Mouse (Mus musculus): ENCODE results near the gene Poc1b. TPM values are rescaled to one million over a fixed set of nuclear protein-coding genes. Genes with fewer than 3 reads are reported as not detected.

Gene Poc1b
- polyA plus RNA-seq, 2 experiments, result 23.4 to 25.3 TPM

- ATAC-seq (ENCODE audit: low FRiP score, low read depth) (no peak), DNase-seq (ENCODE audit: low spot score) (peak; percentile 44)
- Histone ChIP-seq H3K4me1 (ENCODE audit: control insufficient read depth, insufficient read depth, low read length) (peaks cover 23% of the 10 kb centered on the region; the same call in 1 of the 2 replicates), H3K27me3 (ENCODE audit: control insufficient read depth, insufficient read depth, low read length) (no peaks in the 10 kb centered on the region), H3K9me3 (ENCODE audit: control insufficient read depth, low read length) (no peaks in the 10 kb centered on the region), H3K36me3 (ENCODE audit: control insufficient read depth, insufficient read depth, low read length) (no peaks in the 10 kb centered on the region), H3K9ac (ENCODE audit: low read depth, low read length, severe bottlenecking) (no peak overlapping the region), H3K4me3 (replicated peaks; ENCODE audit: low read length) (no peak overlapping the region), H3K4me2 (replicated peaks; ENCODE audit: low read depth, low read length, severe bottlenecking) (no peak overlapping the region), H3K27ac (replicated peaks; ENCODE audit: low read depth, low read length) (peak overlapping the region; percentile 28; the same call in 1 of the 2 replicates)
- TF ChIP-seq POLR2A (IDR thresholded peaks at IDR 0.05; ENCODE audit: borderline replicate concordance, extremely low read depth, insufficient read depth, insufficient read length), result no peak
- WGBS, result 41% methylated on average over 16 of the region's 16 CpGs
Observed at GRCm38 (mm10) chr10:99241829-99242711, 135.2 kb downstream of the Poc1b start.

DNA sequence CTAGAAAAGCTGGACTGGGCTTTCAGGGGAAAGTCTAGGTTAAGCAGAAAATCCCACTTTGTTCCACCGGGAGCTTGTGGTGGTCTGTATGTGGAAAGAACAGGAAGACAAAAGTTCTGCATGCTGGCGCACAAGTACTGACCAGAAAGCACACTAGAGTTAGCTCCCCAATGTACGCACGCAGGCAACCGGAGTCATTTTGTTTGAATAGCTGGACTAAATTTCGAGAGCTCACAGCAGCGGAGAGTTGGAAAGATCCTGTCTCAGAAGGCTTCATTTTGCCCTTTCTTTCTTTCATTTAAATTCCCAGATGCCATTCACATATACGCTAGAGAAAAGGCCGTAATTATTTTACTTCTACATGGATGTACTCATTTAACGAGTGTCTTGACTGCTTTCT lies 135.9 kb downstream of the Poc1b start:
- no peak for TF ChIP-seq POLR2A (IDR thresholded peaks at IDR 0.05; ENCODE audit: borderline replicate concordance, extremely low read depth, insufficient read depth, insufficient read length)

DNA sequence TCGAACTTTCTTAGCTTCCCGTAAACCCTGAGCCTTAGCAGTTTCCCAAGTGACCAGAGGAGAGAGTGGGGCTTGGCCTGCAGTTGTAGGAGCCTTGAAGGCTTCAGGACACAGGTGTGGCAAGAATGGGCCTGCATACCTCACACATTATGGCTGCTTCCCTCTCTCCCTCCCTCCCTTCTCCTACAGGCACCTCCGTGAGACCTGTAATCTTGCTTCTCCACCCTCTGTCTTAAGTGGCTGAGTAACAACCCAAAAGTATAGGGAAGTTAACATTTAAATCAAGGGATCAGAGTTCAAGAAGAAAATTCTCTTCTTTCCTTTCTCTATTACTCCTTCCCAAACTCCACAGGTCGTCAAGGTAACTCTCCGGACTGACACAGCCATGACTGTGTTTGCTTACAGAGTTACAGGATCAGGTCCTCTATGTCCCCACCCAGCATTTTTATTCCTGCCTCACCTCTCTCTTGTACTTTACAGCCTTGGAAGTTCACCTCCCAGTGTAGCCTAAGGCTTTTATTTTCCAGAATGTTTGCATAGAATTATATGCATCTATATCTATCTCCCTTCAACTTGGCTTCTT lies 137.2 kb downstream of the Poc1b start:
- peaks cover 20% of the 10 kb centered on the region; the same call in 1 of the 2 replicates for H3K4me1 ChIP-seq (ENCODE audit: control insufficient read depth, insufficient read depth, low read length)
- WGBS, result 32% methylated on average over 5 of the region's 5 CpGs
- ATAC-seq (ENCODE audit: low FRiP score, low read depth), result no peak

More for the DNA sequence above, 135.9 kb downstream of the Poc1b start:
- Histone ChIP-seq H3K36me3 (ENCODE audit: control insufficient read depth, insufficient read depth, low read length) (no peaks in the 10 kb centered on the region), H3K4me1 (ENCODE audit: control insufficient read depth, insufficient read depth, low read length) (peaks cover 20% of the 10 kb centered on the region; the same call in 1 of the 2 replicates), H3K4me2 (replicated peaks; ENCODE audit: low read depth, low read length, severe bottlenecking) (no peak overlapping the region), H3K27ac (replicated peaks; ENCODE audit: low read depth, low read length) (no peak overlapping the region; the same call in 1 of the 2 replicates), H3K27me3 (ENCODE audit: control insufficient read depth, insufficient read depth, low read length) (no peaks in the 10 kb centered on the region), H3K4me3 (replicated peaks; ENCODE audit: low read length) (no peak overlapping the region), H3K9me3 (ENCODE audit: control insufficient read depth, low read length) (no peaks in the 10 kb centered on the region), H3K9ac (ENCODE audit: low read depth, low read length, severe bottlenecking) (no peak overlapping the region)
- WGBS, result 57% methylated on average over 10 of the region's 10 CpGs
- no peak for ATAC-seq (ENCODE audit: low FRiP score, low read depth)
- DNase-seq (ENCODE audit: low spot score), result no peak

DNA sequence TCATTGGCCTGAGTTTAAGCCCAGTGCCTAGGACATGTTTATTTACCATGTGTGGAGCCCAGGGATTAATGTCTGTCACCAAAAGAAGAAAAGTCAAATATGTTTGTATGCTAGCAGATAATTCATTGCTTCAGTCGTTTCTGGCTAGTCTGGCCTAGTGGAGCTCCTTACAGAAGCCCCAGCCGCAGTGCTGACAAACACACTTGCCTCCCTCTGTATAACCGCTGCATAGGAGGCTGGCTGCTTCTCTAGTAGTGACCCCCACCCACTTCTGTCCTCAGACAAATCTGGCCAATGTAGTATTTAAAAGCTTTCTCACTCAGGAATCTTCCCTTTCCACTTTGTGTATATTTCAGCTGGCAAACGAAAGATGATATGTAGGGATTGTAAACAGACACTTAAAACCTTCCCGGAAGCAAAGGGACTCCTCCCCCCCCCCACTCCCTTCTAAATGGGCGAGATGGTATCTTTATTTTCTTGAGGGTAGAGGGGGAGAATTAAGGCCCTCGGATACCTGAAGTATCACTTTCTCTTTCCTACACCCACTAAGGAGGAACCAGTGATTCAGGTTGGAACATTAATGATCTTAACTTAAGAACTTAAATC lies 137.9 kb downstream of the Poc1b start:
- Histone ChIP-seq H3K36me3 (ENCODE audit: control insufficient read depth, insufficient read depth, low read length) (no peaks in the 10 kb centered on the region), H3K9ac (ENCODE audit: low read depth, low read length, severe bottlenecking) (no peak overlapping the region), H3K27me3 (ENCODE audit: control insufficient read depth, insufficient read depth, low read length) (no peaks in the 10 kb centered on the region), H3K27ac (replicated peaks; ENCODE audit: low read depth, low read length) (no peak overlapping the region), H3K9me3 (ENCODE audit: control insufficient read depth, low read length) (no peaks in the 10 kb centered on the region), H3K4me1 (ENCODE audit: control insufficient read depth, insufficient read depth, low read length) (peaks cover 16% of the 10 kb centered on the region; the same call in 1 of the 2 replicates), H3K4me2 (replicated peaks; ENCODE audit: low read depth, low read length, severe bottlenecking) (no peak overlapping the region), H3K4me3 (replicated peaks; ENCODE audit: low read length) (no peak overlapping the region)
- no peak for DNase-seq (ENCODE audit: low spot score)
- 41% methylated on average over 7 of the region's 7 CpGs for WGBS
- ATAC-seq (ENCODE audit: low FRiP score, low read depth), result no peak
- TF ChIP-seq POLR2A (IDR thresholded peaks at IDR 0.05; ENCODE audit: borderline replicate concordance, extremely low read depth, insufficient read depth, insufficient read length), result no peak

More for the DNA sequence above, 137.2 kb downstream of the Poc1b start:
- Histone ChIP-seq H3K27ac (replicated peaks; ENCODE audit: low read depth, low read length) (no peak overlapping the region), H3K27me3 (ENCODE audit: control insufficient read depth, insufficient read depth, low read length) (no peaks in the 10 kb centered on the region), H3K9me3 (ENCODE audit: control insufficient read depth, low read length) (no peaks in the 10 kb centered on the region), H3K36me3 (ENCODE audit: control insufficient read depth, insufficient read depth, low read length) (no peaks in the 10 kb centered on the region), H3K4me2 (replicated peaks; ENCODE audit: low read depth, low read length, severe bottlenecking) (no peak overlapping the region), H3K9ac (ENCODE audit: low read depth, low read length, severe bottlenecking) (no peak overlapping the region), H3K4me3 (replicated peaks; ENCODE audit: low read length) (no peak overlapping the region)
- no peak for TF ChIP-seq POLR2A (IDR thresholded peaks at IDR 0.05; ENCODE audit: borderline replicate concordance, extremely low read depth, insufficient read depth, insufficient read length)
- no peak for DNase-seq (ENCODE audit: low spot score)

DNA sequence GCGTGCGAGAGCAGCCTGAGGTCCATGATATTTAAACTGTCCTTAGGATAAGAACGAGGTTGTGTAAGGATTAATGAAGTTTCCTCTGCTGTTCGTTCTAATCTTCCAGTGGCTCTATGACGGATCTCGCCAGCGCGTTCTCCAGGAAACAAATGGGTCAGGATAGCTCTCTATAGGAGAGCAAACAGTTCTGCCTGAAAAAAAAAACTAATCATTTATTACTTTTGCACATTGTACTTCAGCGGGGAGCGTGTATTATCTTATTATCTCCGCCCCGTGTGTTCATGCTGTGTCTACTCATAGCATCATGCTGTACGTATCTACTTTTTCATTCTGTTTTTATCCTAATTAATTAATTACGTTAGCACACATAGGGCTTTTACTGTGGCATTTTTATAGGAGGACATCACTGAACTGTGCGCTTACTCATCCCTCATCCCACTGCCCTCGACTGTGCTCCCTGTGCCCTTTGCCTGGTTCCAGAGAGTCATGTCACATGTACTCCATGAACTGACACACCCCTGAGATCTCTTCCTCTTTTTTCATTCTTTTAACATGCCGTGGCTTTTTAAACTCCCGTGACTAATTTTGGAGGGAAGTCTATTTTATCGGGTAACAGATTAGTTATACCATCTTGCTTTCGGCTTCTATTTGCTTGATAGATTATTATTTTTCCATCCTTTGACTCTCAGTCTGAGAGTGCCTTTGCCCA lies 140.1 kb downstream of the Poc1b start:
- no peak overlapping the region for H3K27ac ChIP-seq (replicated peaks; ENCODE audit: low read depth, low read length)
- no peak overlapping the region for H3K4me2 ChIP-seq (replicated peaks; ENCODE audit: low read depth, low read length, severe bottlenecking)
- H3K9me3 ChIP-seq (ENCODE audit: control insufficient read depth, low read length), result no peaks in the 10 kb centered on the region
- DNase-seq (ENCODE audit: low spot score) (no peak), ATAC-seq (ENCODE audit: low FRiP score, low read depth) (no peak)
- H3K4me1 ChIP-seq (ENCODE audit: control insufficient read depth, insufficient read depth, low read length), result peaks cover 14% of the 10 kb centered on the region; the same call in 1 of the 2 replicates
- H3K27me3 ChIP-seq (ENCODE audit: control insufficient read depth, insufficient read depth, low read length), result no peaks in the 10 kb centered on the region
- WGBS, result 85% methylated on average over 20 of the region's 20 CpGs
- no peak for TF ChIP-seq POLR2A (IDR thresholded peaks at IDR 0.05; ENCODE audit: borderline replicate concordance, extremely low read depth, insufficient read depth, insufficient read length)
- no peaks in the 10 kb centered on the region for H3K36me3 ChIP-seq (ENCODE audit: control insufficient read depth, insufficient read depth, low read length)
- H3K9ac ChIP-seq (ENCODE audit: low read depth, low read length, severe bottlenecking), result no peak overlapping the region
- no peak overlapping the region for H3K4me3 ChIP-seq (replicated peaks; ENCODE audit: low read length)

Other genes with a start within 250 kb of the Poc1b start
- 38.1 and 40.9 TPM in 2 replicates for gene Atp2b1, start 192.6 kb upstream of the Poc1b start, polyA plus RNA-seq (2012; rRNA removed)
- 131 and 138 TPM in 2 replicates for gene Atp2b1, start 192.6 kb upstream of the Poc1b start, polyA plus RNA-seq (2014; fragmentation: Nextera tagmentation; extraction: Ambion mirVana)
- gene Galnt4, start 1.1 kb downstream of the Poc1b start, polyA plus RNA-seq (2012; rRNA removed), result 3.5 and 4.3 TPM in 2 replicates
- gene Galnt4, start 1.1 kb downstream of the Poc1b start, polyA plus RNA-seq (2014; fragmentation: Nextera tagmentation; extraction: Ambion mirVana), result 13.0 and 13.8 TPM in 2 replicates
- gene Phxr2, start 19.3 kb downstream of the Poc1b start, polyA plus RNA-seq (2012; rRNA removed), result not detected in 2 replicates
- not detected in 2 replicates for gene Phxr2, start 19.3 kb downstream of the Poc1b start, polyA plus RNA-seq (2014; fragmentation: Nextera tagmentation; extraction: Ambion mirVana)
- gene Dusp6, start 156.2 kb downstream of the Poc1b start, polyA plus RNA-seq (2012; rRNA removed), result 60.2 and 78.3 TPM in 2 replicates
- gene Dusp6, start 156.2 kb downstream of the Poc1b start, polyA plus RNA-seq (2014; fragmentation: Nextera tagmentation; extraction: Ambion mirVana), result 64.7 and 67.7 TPM in 2 replicates